Mouse (Mus musculus) adrenal gland, postnatal 4 days (tissue): Measurements from ENCODE around the gene Trem1. TPM values are rescaled to one million over a fixed set of nuclear protein-coding genes. Genes with fewer than 3 reads are reported as not detected.

Experiments used
- DNase-seq, 2 experiments: peaks; one replicate each; pipeline ENCODE4 v3.0.0; 2021 to 2022; ENCODE audit warnings: low spot score in 2 of 2, mixed read lengths in 2 of 2
- total RNA-seq, 2 experiments: library from RNA; stranded (reverse); gene quantifications; 2 replicates each; pipeline ENCODE4 v1.2.3; 2021

Trem1 gene
- total RNA-seq, 2 experiments from 2014 or later, result 0.08 to 0.25 TPM

GRCm38 (mm10) chr17:48267591-48267990 is 35.0 kb downstream of the Trem1 start:
- DNase-seq, result no peak

- DNase-seq, result no peak
These were observed 35.7 kb downstream of the Trem1 start for GRCm38 (mm10) chr17:48268276-48268675.

GRCm38 (mm10) chr17:48269833-48270232 is 37.3 kb downstream of the Trem1 start:
- no peak for DNase-seq

GRCm38 (mm10) chr17:48272158-48272557 is 39.6 kb downstream of the Trem1 start:
- DNase-seq, result no peak

- DNase-seq, result no peak
These were observed 40.0 kb downstream of the Trem1 start for GRCm38 (mm10) chr17:48272598-48272997.

GRCm38 (mm10) chr17:48274098-48274497 is 41.5 kb downstream of the Trem1 start:
- no peak for DNase-seq

GRCm38 (mm10) chr17:48274885-48275284 is 42.3 kb downstream of the Trem1 start:
- peak; percentile 15 to 49 for DNase-seq

- DNase-seq, result no peak
These were observed 43.2 kb downstream of the Trem1 start for GRCm38 (mm10) chr17:48275736-48276135.

- no peak for DNase-seq
These were observed 45.8 kb downstream of the Trem1 start for GRCm38 (mm10) chr17:48278381-48278780.

GRCm38 (mm10) chr17:48279002-48279401 is 46.4 kb downstream of the Trem1 start:
- no peak for DNase-seq

GRCm38 (mm10) chr17:48280943-48281738 is 48.6 kb downstream of the Trem1 start:
- no peak for DNase-seq

GRCm38 (mm10) chr17:48281739-48282085 is 49.1 kb downstream of the Trem1 start:
- no peak for DNase-seq

- no peak for DNase-seq
These were observed 54.2 kb downstream of the Trem1 start for GRCm38 (mm10) chr17:48286765-48287164.

- no peak for DNase-seq
These were observed 54.7 kb downstream of the Trem1 start for GRCm38 (mm10) chr17:48287276-48287675.

- DNase-seq, result no peak
These were observed 61.1 kb downstream of the Trem1 start for GRCm38 (mm10) chr17:48293500-48294194.

Other genes starting within 250 kb of the Trem1 start
- under 1 TPM in 1 of 2 experiments, not detected in 1; 0.56 TPM for gene 1700122O11Rik, start 194.5 kb upstream of the Trem1 start, total RNA-seq
- gene 1700067P10Rik, start 143.4 kb upstream of the Trem1 start, total RNA-seq, result not detected
- under 1 TPM in 1 of 2 experiments, not detected in 1; 0.28 TPM for gene 9830107B12Rik, start 86.5 kb upstream of the Trem1 start, total RNA-seq
- under 1 TPM; 0.31 to 0.48 TPM for gene A530064D06Rik, start 65.5 kb upstream of the Trem1 start, total RNA-seq
- 1 to 10 TPM in 1 of 2 experiments, under 1 TPM in 1; 0.92 to 1.5 TPM for gene Trem3, start 15.0 kb downstream of the Trem1 start, total RNA-seq
- 1 to 10 TPM; 1.6 to 2.1 TPM for gene Treml4, start 31.5 kb downstream of the Trem1 start, total RNA-seq
- gene Treml2, start 66.7 kb downstream of the Trem1 start, total RNA-seq, result 1 to 10 TPM in 1 of 2 experiments, under 1 TPM in 1; 0.87 to 1.2 TPM
- 1 to 10 TPM in 1 of 2 experiments, under 1 TPM in 1; 0.50 to 1.0 TPM for gene B430306N03Rik, start 83.4 kb downstream of the Trem1 start, total RNA-seq
- 1 to 10 TPM; 2.1 to 3.1 TPM for gene Trem2, start 113.6 kb downstream of the Trem1 start, total RNA-seq
- gene Treml1, start 127.1 kb downstream of the Trem1 start, total RNA-seq, result 1 to 10 TPM in 1 of 2 experiments, under 1 TPM in 1; 0.62 to 1.7 TPM
- gene Nfya, start 177.1 kb downstream of the Trem1 start, total RNA-seq, result 10 to 100 TPM; 28.3 to 35.4 TPM
- 10 to 100 TPM; 25.6 to 26.9 TPM for gene Oard1, start 177.2 kb downstream of the Trem1 start, total RNA-seq
- 10 to 100 TPM in 1 of 2 experiments, 1 to 10 TPM in 1; 7.6 to 24.5 TPM for gene Apobec2, start 200.2 kb downstream of the Trem1 start, total RNA-seq
- gene Tspo2, start 218.8 kb downstream of the Trem1 start, total RNA-seq, result 1 to 10 TPM; 2.8 to 5.5 TPM
- 1 to 10 TPM in 1 of 2 experiments, not detected in 1; 1.3 TPM for gene Unc5cl, start 222.1 kb downstream of the Trem1 start, total RNA-seq